ENCODE assay signal across 14 mouse cellular contexts in genomic region chr16:91866258-91866634, GRCm38 (mm10).
DNase-seq lines count a peak whose midpoint lies in the region; ATAC-seq lines count a peak whose summit lies in the region.
"Had no signal": no experiment of that assay in that cellular context is flagged by ENCODE, and none has a peak within 500 bp of the region (broad histone marks: within the 10 kb centered on the region; RNA-seq: fewer than 3 reads in every experiment).

No protein-coding gene starts in this region.

- no peak overlapping the region for H3K4me3 ChIP-seq in forebrain, embryonic 15.5 days
- H3K4me3 ChIP-seq in forebrain, embryonic 11.5 days (ENCODE audit: low read depth, low read length), result no peak overlapping the region
- H3K4me3 ChIP-seq in megakaryocyte, embryonic 14.5 days (replicated peaks), result peak overlapping the region; percentile 55
- no peak overlapping the region for H3K4me3 ChIP-seq in heart, embryonic 13.5 days
- H3K4me3 ChIP-seq in neural tube, embryonic 15.5 days (replicated peaks), result no peak overlapping the region
- no peak overlapping the region for H3K4me3 ChIP-seq in midbrain, embryonic 15.5 days
- H3K4me3 ChIP-seq: midbrain, embryonic 13.5 days had no signal

- no peak for DNase-seq in forebrain, embryonic 11.5 days (ENCODE audit: low spot score)
- no peak for DNase-seq in testis, postnatal 14 days (ENCODE audit: low spot score)
- DNase-seq: embryo, embryonic 11 days; kidney, postnatal 14 days; lung, adult 2 months; right cerebral cortex, postnatal 25 days; thymus, postnatal 36 days had no signal

- H3K27ac ChIP-seq in forebrain, embryonic 15.5 days (replicated peaks), result 0 out of 2 replicates have a peak overlapping the region, but pooled peaks have one; percentile 8
- H3K27ac ChIP-seq in forebrain, embryonic 11.5 days (ENCODE audit: low read depth, low read length), result no peak overlapping the region
- peak overlapping the region; percentile 61; the same call in 1 of the 2 replicates for H3K27ac ChIP-seq in heart, embryonic 13.5 days (replicated peaks)
- no peak overlapping the region; the same call in 1 of the 2 replicates for H3K27ac ChIP-seq in neural tube, embryonic 15.5 days (replicated peaks)
- H3K27ac ChIP-seq in midbrain, embryonic 15.5 days, result no peak overlapping the region

- H3K9ac ChIP-seq in forebrain, embryonic 15.5 days (replicated peaks), result no peak overlapping the region
- no peak overlapping the region for H3K9ac ChIP-seq in forebrain, embryonic 11.5 days (ENCODE audit: low read length)
- H3K9ac ChIP-seq in heart, embryonic 13.5 days, result no peak overlapping the region
- H3K9ac ChIP-seq in neural tube, embryonic 15.5 days (replicated peaks), result 0 out of 2 replicates have a peak overlapping the region, but pooled peaks have one; percentile 1
- no peak overlapping the region for H3K9ac ChIP-seq in midbrain, embryonic 15.5 days
- H3K9ac ChIP-seq: midbrain, embryonic 13.5 days had no signal

- no peaks in the 10 kb centered on the region for H3K4me1 ChIP-seq in forebrain, embryonic 15.5 days
- no peaks in the 10 kb centered on the region for H3K4me1 ChIP-seq in forebrain, embryonic 11.5 days (replicated peaks; ENCODE audit: control insufficient read depth, insufficient read depth, low read length)
- H3K4me1 ChIP-seq in megakaryocyte, embryonic 14.5 days, result peaks cover 97% of the 10 kb centered on the region
- H3K4me1 ChIP-seq in heart, embryonic 13.5 days, result peaks cover 51% of the 10 kb centered on the region
- H3K4me1 ChIP-seq in neural tube, embryonic 15.5 days, result peaks cover 21% of the 10 kb centered on the region
- no peaks in the 10 kb centered on the region for H3K4me1 ChIP-seq in midbrain, embryonic 15.5 days
- H3K4me1 ChIP-seq: midbrain, embryonic 13.5 days had no signal

- H3K4me2 ChIP-seq in forebrain, embryonic 15.5 days (replicated peaks), result no peak overlapping the region
- no peak overlapping the region for H3K4me2 ChIP-seq in forebrain, embryonic 11.5 days (ENCODE audit: low read depth, low read length, severe bottlenecking)
- no peak overlapping the region for H3K4me2 ChIP-seq in heart, embryonic 13.5 days
- no peak overlapping the region for H3K4me2 ChIP-seq in neural tube, embryonic 15.5 days
- no peak overlapping the region for H3K4me2 ChIP-seq in midbrain, embryonic 15.5 days
- H3K4me2 ChIP-seq: midbrain, embryonic 13.5 days had no signal

- no peaks in the 10 kb centered on the region for H3K27me3 ChIP-seq in forebrain, embryonic 15.5 days
- no peaks in the 10 kb centered on the region for H3K27me3 ChIP-seq in forebrain, embryonic 11.5 days (ENCODE audit: control insufficient read depth, insufficient read depth, low read length)
- peaks cover 7% of the 10 kb centered on the region for H3K27me3 ChIP-seq in megakaryocyte, embryonic 14.5 days (replicated peaks)
- H3K27me3 ChIP-seq in heart, embryonic 13.5 days (replicated peaks), result no peaks in the 10 kb centered on the region
- H3K27me3 ChIP-seq in neural tube, embryonic 15.5 days (replicated peaks), result no peaks in the 10 kb centered on the region
- H3K27me3 ChIP-seq in midbrain, embryonic 15.5 days (replicated peaks), result no peaks in the 10 kb centered on the region
- H3K27me3 ChIP-seq: midbrain, embryonic 13.5 days had no signal

- no peak for ATAC-seq in forebrain, embryonic 15.5 days (replicated peaks)
- no peak for ATAC-seq in forebrain, embryonic 11.5 days (replicated peaks; ENCODE audit: low FRiP score)
- no peak for ATAC-seq in megakaryocyte, adult 5-6 weeks (ENCODE audit: poor library complexity, severe bottlenecking)
- ATAC-seq in heart, embryonic 13.5 days (ENCODE audit: extremely low read depth, insufficient number of reproducible peaks, low FRiP score, low TSS enrichment), result no peak
- no peak for ATAC-seq in neural tube, embryonic 15.5 days (ENCODE audit: low FRiP score)
- no peak for ATAC-seq in midbrain, embryonic 15.5 days (replicated peaks)
- ATAC-seq: midbrain, embryonic 13.5 days had no signal

- peaks cover 61% of the 10 kb centered on the region for H3K36me3 ChIP-seq in forebrain, embryonic 15.5 days
- H3K36me3 ChIP-seq in forebrain, embryonic 11.5 days (ENCODE audit: control insufficient read depth, insufficient read depth, low read length), result peaks cover 18% of the 10 kb centered on the region; the same call in 1 of the 2 replicates
- peaks cover 87% of the 10 kb centered on the region for H3K36me3 ChIP-seq in megakaryocyte, embryonic 14.5 days (replicated peaks; ENCODE audit: low read length)
- peaks cover 75% of the 10 kb centered on the region for H3K36me3 ChIP-seq in heart, embryonic 13.5 days
- H3K36me3 ChIP-seq in neural tube, embryonic 15.5 days, result peaks cover 62% of the 10 kb centered on the region
- H3K36me3 ChIP-seq in midbrain, embryonic 15.5 days (replicated peaks), result peaks cover 30% of the 10 kb centered on the region

- 79% methylated on average over 5 of the region's 5 CpGs for WGBS in forebrain, embryonic 15.5 days
- WGBS in forebrain, embryonic 11.5 days, result 94% methylated on average over 5 of the region's 5 CpGs
- WGBS in heart, embryonic 13.5 days, result 79% methylated on average over 5 of the region's 5 CpGs
- WGBS in neural tube, embryonic 15.5 days, result 82% methylated on average over 5 of the region's 5 CpGs
- WGBS in midbrain, embryonic 15.5 days, result 84% methylated on average over 5 of the region's 5 CpGs

- no peaks in the 10 kb centered on the region for H3K9me3 ChIP-seq in forebrain, embryonic 15.5 days
- H3K9me3 ChIP-seq in forebrain, embryonic 11.5 days (ENCODE audit: control insufficient read depth, low read length), result no peaks in the 10 kb centered on the region
- no peaks in the 10 kb centered on the region for H3K9me3 ChIP-seq in megakaryocyte, embryonic 14.5 days
- H3K9me3 ChIP-seq in heart, embryonic 13.5 days, result no peaks in the 10 kb centered on the region
- no peaks in the 10 kb centered on the region for H3K9me3 ChIP-seq in neural tube, embryonic 15.5 days (replicated peaks)
- no peaks in the 10 kb centered on the region for H3K9me3 ChIP-seq in midbrain, embryonic 15.5 days
- H3K9me3 ChIP-seq: midbrain, embryonic 13.5 days had no signal

Comparison
In these comparisons a context has a peak if more than half of its experiments do, and no peak if none do; other contexts are left out.
1. H3K27ac ChIP-seq: peak in forebrain, embryonic 15.5 days (single experiment) and heart, embryonic 13.5 days (single experiment); none in forebrain, embryonic 11.5 days (single experiment), neural tube, embryonic 15.5 days (single experiment) and midbrain, embryonic 15.5 days (single experiment).